Mouse (Mus musculus) CH12.LX (cell line): ENCODE data around the gene Ndufv1. TPM values are rescaled to one million over a fixed set of nuclear protein-coding genes. Genes with fewer than 3 reads are reported as not detected.
"Not testable (repeated sequence)": the region's sequence is repeated elsewhere in the genome, so short reads cannot be mapped to it uniquely, and the experiment has no call there.

Experiments used
- DNase-seq: peaks from one replicate; pipeline ENCODE4 v3.0.0-alpha.2; 2013; ENCODE audit errors: extremely low read depth
- H3K27ac ChIP-seq: 2 replicates; pipeline ENCODE4 v1.5.1; 2012; ENCODE audit warnings: low read depth, mild to moderate bottlenecking, control low read depth, moderate library complexity; ENCODE audit not compliant: insufficient read depth
- H3K27me3 ChIP-seq: replicated peaks from 2 replicates; pipeline ENCODE3; 2012; ENCODE audit warnings: inconsistent platforms
- H3K36me3 ChIP-seq, 2 experiments: replicated peaks in 1 of 2; 2 replicates each; pipeline versions ENCODE3 to v1.6.1; 2012; ENCODE audit warnings: inconsistent platforms in 1 of 2, low read length in 1 of 2, mild to moderate bottlenecking in 1 of 2, mixed read lengths in 1 of 2, moderate library complexity in 1 of 2; ENCODE audit not compliant: control insufficient read depth in 1 of 2, insufficient read depth in 1 of 2
- H3K4me1 ChIP-seq, 2 experiments: 2 replicates each; pipeline ENCODE4 v1.6.1; 2012; ENCODE audit warnings: inconsistent platforms in 1 of 2, moderate library complexity in 1 of 2; ENCODE audit not compliant: insufficient read depth in 2 of 2, control insufficient read depth in 1 of 2
- H3K4me2 ChIP-seq: 2 replicates; pipeline ENCODE4 v1.6.1; 2012; ENCODE audit warnings: low read depth, mild to moderate bottlenecking, control low read depth; ENCODE audit not compliant: poor library complexity, insufficient read depth, severe bottlenecking
- H3K4me3 ChIP-seq, 3 experiments: fragments of 150-350 bp in 1 of 3; sonication (generic) in 1 of 3; replicated peaks in 1 of 3; 2 replicates each; pipeline versions ENCODE3 to v1.5.1; 2011 to 2012; ENCODE audit warnings: low read depth in 2 of 3, low read length in 2 of 3, mild to moderate bottlenecking in 2 of 3, moderate library complexity in 2 of 3, control low read depth in 1 of 3, improper control_type of control experiment in 1 of 3, inconsistent platforms in 1 of 3, mixed read lengths in 1 of 3; ENCODE audit not compliant: poor library complexity in 1 of 3
- H3K79me2 ChIP-seq: replicated peaks from 2 replicates; pipeline ENCODE4 v1.6.1; 2012; ENCODE audit warnings: mild to moderate bottlenecking, moderate library complexity; ENCODE audit not compliant: control insufficient read depth, poor library complexity, insufficient read depth, severe bottlenecking; ENCODE audit errors: extremely low read depth
- H3K9ac ChIP-seq: 2 replicates; pipeline ENCODE4 v1.6.1; 2012; ENCODE audit warnings: low read depth, mild to moderate bottlenecking, control low read depth, moderate library complexity; ENCODE audit not compliant: insufficient read depth
- H3K9me3 ChIP-seq: replicated peaks from 2 replicates; pipeline ENCODE3; 2012; ENCODE audit warnings: low read length, inconsistent platforms, mixed read lengths
- CHD1 ChIP-seq: IDR thresholded peaks from 2 replicates; pipeline ENCODE4 v1.6.1; 2012; ENCODE audit warnings: low read depth, low read length, improper control_type of control experiment, inconsistent platforms
- CHD2 ChIP-seq: IDR thresholded peaks from 2 replicates; pipeline ENCODE4 v1.6.1; 2011; ENCODE audit warnings: low read length, improper control_type of control experiment
- CTCF ChIP-seq, 2 experiments: IDR thresholded peaks in 1 of 2; conservative IDR thresholded peaks in 1 of 2; 2 replicates each; pipeline ENCODE4 v1.5.1; 2011 to 2012; ENCODE audit warnings: low read depth in 2 of 2, low read length in 2 of 2, improper control_type of control experiment in 1 of 2, inconsistent platforms in 1 of 2, mild to moderate bottlenecking in 1 of 2, moderate library complexity in 1 of 2
- E2F4 ChIP-seq: IDR thresholded peaks from 2 replicates; pipeline ENCODE4 v1.6.1; 2011; ENCODE audit warnings: low read depth, low read length, improper control_type of control experiment; ENCODE audit not compliant: insufficient replicate concordance
- EP300 ChIP-seq: IDR thresholded peaks from 2 replicates; pipeline ENCODE4 v1.6.1; 2011; ENCODE audit warnings: low read length, improper control_type of control experiment
- GABPA ChIP-seq: IDR thresholded peaks from 2 replicates; pipeline ENCODE4 v1.6.1; 2012; ENCODE audit warnings: low read depth, low read length, improper control_type of control experiment, inconsistent platforms; ENCODE audit not compliant: insufficient replicate concordance
- IRF4 ChIP-seq: IDR thresholded peaks from 2 replicates; pipeline ENCODE4 v1.6.1; 2014; ENCODE audit warnings: low read depth, mild to moderate bottlenecking, inconsistent platforms, low read length, improper control_type of control experiment
- JUN ChIP-seq: IDR thresholded peaks from 2 replicates; pipeline ENCODE4 v1.6.1; 2011; ENCODE audit warnings: low read depth, mild to moderate bottlenecking, low read length, improper control_type of control experiment, moderate library complexity; ENCODE audit not compliant: insufficient read depth
- JUND ChIP-seq: conservative IDR thresholded peaks from 2 replicates; pipeline ENCODE4 v1.6.1; 2011; ENCODE audit warnings: low read depth, low read length, improper control_type of control experiment
- KAT2A ChIP-seq: IDR thresholded peaks from 2 replicates; pipeline ENCODE4 v1.6.1; 2012; ENCODE audit warnings: low read length, improper control_type of control experiment, inconsistent platforms; ENCODE audit not compliant: insufficient replicate concordance
- MAX ChIP-seq: IDR thresholded peaks from 2 replicates; pipeline ENCODE4 v1.6.1; 2011; ENCODE audit warnings: low read length, improper control_type of control experiment
- MEF2A ChIP-seq: IDR thresholded peaks from 2 replicates; pipeline ENCODE4 v1.6.1; 2014; ENCODE audit warnings: low read depth, mild to moderate bottlenecking, inconsistent platforms, low read length, improper control_type of control experiment, borderline replicate concordance
- POLR2A ChIP-seq: IDR thresholded peaks from 2 replicates; pipeline ENCODE4 v1.6.1; 2011; ENCODE audit warnings: low read depth, mild to moderate bottlenecking, improper control_type of control experiment, low read length
- RAD21 ChIP-seq: IDR thresholded peaks from 2 replicates; pipeline ENCODE4 v1.6.1; 2011; ENCODE audit warnings: low read depth, mild to moderate bottlenecking, low read length, improper control_type of control experiment, moderate library complexity
- SIN3A ChIP-seq: IDR thresholded peaks from 2 replicates; pipeline ENCODE4 v1.6.1; 2012; ENCODE audit warnings: low read length, improper control_type of control experiment, inconsistent platforms
- SMC3 ChIP-seq: IDR thresholded peaks from 2 replicates; pipeline ENCODE4 v1.6.1; 2011; ENCODE audit warnings: low read depth, low read length, improper control_type of control experiment
- TCF12 ChIP-seq: IDR thresholded peaks from 2 replicates; pipeline ENCODE4 v1.6.1; 2014; ENCODE audit warnings: low read depth, mild to moderate bottlenecking, inconsistent platforms, low read length, improper control_type of control experiment
- UBTF ChIP-seq: IDR thresholded peaks from 2 replicates; pipeline ENCODE4 v1.6.1; 2012; ENCODE audit warnings: low read depth, mild to moderate bottlenecking, inconsistent platforms, low read length, improper control_type of control experiment, moderate library complexity
- USF1 ChIP-seq: IDR thresholded peaks from 2 replicates; pipeline ENCODE4 v1.6.1; 2014; ENCODE audit warnings: low read depth, mild to moderate bottlenecking, inconsistent platforms, low read length, improper control_type of control experiment
- ZC3H11A ChIP-seq: IDR thresholded peaks from 2 replicates; pipeline ENCODE4 v1.6.1; 2012; ENCODE audit warnings: low read depth, mild to moderate bottlenecking, inconsistent platforms, low read length, improper control_type of control experiment
- ZKSCAN1 ChIP-seq: IDR thresholded peaks from 2 replicates; pipeline ENCODE4 v1.6.1; 2012; ENCODE audit warnings: low read depth, inconsistent platforms, low read length, improper control_type of control experiment, borderline replicate concordance
- ZNF384 ChIP-seq: IDR thresholded peaks from 2 replicates; pipeline ENCODE4 v1.6.1; 2012; ENCODE audit warnings: low read depth, low read length, improper control_type of control experiment, inconsistent platforms
- dilution Hi-C: fragments of 300-500 bp; cut with MboI; formaldehyde crosslinking; loops from 2 replicates; pipeline ENCODE4 v1.14.3; 2020; ENCODE audit warnings: low sequenced_read_pairs; ENCODE audit not compliant: extremely low pct_unique_long_range_greater_than_20kb, extremely low pct_ligation_motif_present
- in situ Hi-C: fragments of 300-500 bp; cut with MboI; formaldehyde crosslinking; loops from 3 replicates; pipeline ENCODE4 v1.14.3; 2019; ENCODE audit warnings: low sequenced_read_pairs, low pct_ligation_motif_present, low pct_unique_long_range_greater_than_20kb, mixed read lengths
- polyA plus RNA-seq: library from polyadenylated mRNA; unstranded; fragments of >175 nt; gene quantifications from 2 replicates; pipeline ENCODE4 v1.2.1, GENCODE M21; 2012; ENCODE audit warnings: low read depth; ENCODE audit not compliant: insufficient read length
- total RNA-seq, 2 experiments: library from RNA; depleted of rRNA; stranded (reverse); fragments of 300-350 nt in 1 of 2; fragments of >200 nt in 1 of 2; gene quantifications; 2 replicates each; pipeline ENCODE4 v1.2.3; 2012 to 2014

Gene Ndufv1
- total and polyA plus RNA-seq, 3 experiments, result 119 to 183 (median 133) TPM

GRCm38 (mm10) chr19:3980309-3980708, 32.3 kb downstream of the Ndufv1 start:
- peak; percentile 89 for DNase-seq
- Histone ChIP-seq H3K36me3 (no peaks in the 10 kb centered on the region), H3K4me1 (peaks cover 6 to 21% of the 10 kb centered on the region in 2 experiments), H3K79me2 (no peaks in the 10 kb centered on the region), H3K27ac (no peak overlapping the region), H3K9me3 (no peaks in the 10 kb centered on the region), H3K4me2 (no peak overlapping the region), H3K9ac (no peak overlapping the region), H3K4me3 (no peak overlapping the region), H3K27me3 (peaks cover 31% of the 10 kb centered on the region)
- in situ Hi-C loops, result no loop called here
- dilution Hi-C loops, result no loop called here
- TF ChIP-seq ZC3H11A, result peak; percentile 79
- peak; percentile 86 to 96 for TF ChIP-seq CTCF (conservative IDR thresholded peaks at IDR 0.05 in 1 of 2, IDR thresholded peaks at IDR 0.05 in 1 of 2; ENCODE audit: low read depth in 2 of 2, low read length in 2 of 2)
- peak; percentile 95 for TF ChIP-seq SMC3
- no peak for TF ChIP-seq CHD1
- no peak for TF ChIP-seq USF1
- TF ChIP-seq RAD21, result peak; percentile 93

DNA sequence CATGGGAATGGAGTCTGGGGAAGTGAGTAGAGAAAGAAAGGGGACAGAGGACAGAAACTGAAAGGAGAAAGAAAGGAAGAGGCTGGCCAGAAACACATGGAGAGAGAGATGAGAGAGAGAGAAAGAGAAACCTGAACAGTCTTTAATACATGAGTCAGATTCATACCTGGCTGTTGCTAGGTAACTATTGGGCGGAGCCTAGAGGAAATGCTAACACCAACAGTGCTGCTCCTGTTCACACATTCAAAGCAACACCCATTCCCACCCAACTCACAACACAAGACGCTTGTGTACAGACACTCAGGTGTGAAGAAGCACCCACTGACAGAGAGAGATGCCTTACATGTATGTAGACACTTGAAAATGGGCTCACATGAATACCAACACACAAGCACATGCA, 36.7 kb downstream of the Ndufv1 start:
- Histone ChIP-seq H3K4me1 (peaks cover 9 to 32% of the 10 kb centered on the region in 2 experiments), H3K4me2 (no peak overlapping the region), H3K27ac (no peak overlapping the region), H3K9me3 (no peaks in the 10 kb centered on the region), H3K4me3 (no peak overlapping the region), H3K36me3 (no peaks in the 10 kb centered on the region), H3K27me3 (peaks cover 4% of the 10 kb centered on the region), H3K79me2 (no peaks in the 10 kb centered on the region), H3K9ac (no peak overlapping the region)
- peak; percentile 31 for DNase-seq
- in situ Hi-C loops (no loop called here), dilution Hi-C loops (no loop called here)
- TF ChIP-seq JUN, result no peak
- TF ChIP-seq MAX, result no peak; the same call in 1 of the 2 replicates
- no peak for TF ChIP-seq E2F4
- TF ChIP-seq MEF2A, result no peak
- TF ChIP-seq UBTF, result no peak
- no peak; the same call in 1 of the 2 replicates for TF ChIP-seq IRF4
- TF ChIP-seq GABPA, result no peak
- no peak for TF ChIP-seq POLR2A
- no peak for TF ChIP-seq TCF12
- TF ChIP-seq USF1, result no peak
- TF ChIP-seq ZNF384, result no peak
- no peak for TF ChIP-seq CTCF (conservative IDR thresholded peaks at IDR 0.05 in 1 of 2, IDR thresholded peaks at IDR 0.05 in 1 of 2; ENCODE audit: low read depth in 2 of 2, low read length in 2 of 2)
- no peak for TF ChIP-seq CHD1
- TF ChIP-seq KAT2A, result no peak
- no peak for TF ChIP-seq ZKSCAN1
- no peak for TF ChIP-seq EP300
- no peak for TF ChIP-seq SIN3A
- TF ChIP-seq RAD21, result no peak
- TF ChIP-seq CHD2, result no peak
- no peak for TF ChIP-seq JUND

- H3K4me3 ChIP-seq, H3K36me3 ChIP-seq, DNase-seq, H3K4me2 ChIP-seq, H3K27ac ChIP-seq, in situ Hi-C loops, H3K9ac ChIP-seq, H3K79me2 ChIP-seq, H3K27me3 ChIP-seq, dilution Hi-C loops, H3K9me3 ChIP-seq: not testable (repeated sequence)
- peaks cover 9 to 26% of the 10 kb centered on the region in 2 experiments for H3K4me1 ChIP-seq
Observed at GRCm38 (mm10) chr19:3974608-3975007, 38.0 kb downstream of the Ndufv1 start.
